Mouse (Mus musculus) cortical plate, adult 2 months (tissue): ENCODE data around the gene Prr15.

Experiments
- CTCF ChIP-seq: fragments of 200-500 bp; IDR thresholded peaks from 2 replicates; pipeline ENCODE4 v1.5.1; 2011; ENCODE audit warnings: mild to moderate bottlenecking, control low read depth, low read length; ENCODE audit not compliant: insufficient read depth; ENCODE audit errors: extremely low read depth
- POLR2A ChIP-seq: fragments of 200-500 bp; IDR thresholded peaks from 2 replicates; pipeline ENCODE4 v1.6.1; 2011; ENCODE audit warnings: mild to moderate bottlenecking, low read length, control low read depth; ENCODE audit not compliant: insufficient read depth; ENCODE audit errors: extremely low read depth

- TF ChIP-seq CTCF, result no peak
- no peak for TF ChIP-seq POLR2A
Observed at GRCm38 (mm10) chr6:54353698-54354097, 28.1 kb downstream of the Prr15 start.
